Mouse (Mus musculus): ENCODE results near the gene Pigv.

DNA sequence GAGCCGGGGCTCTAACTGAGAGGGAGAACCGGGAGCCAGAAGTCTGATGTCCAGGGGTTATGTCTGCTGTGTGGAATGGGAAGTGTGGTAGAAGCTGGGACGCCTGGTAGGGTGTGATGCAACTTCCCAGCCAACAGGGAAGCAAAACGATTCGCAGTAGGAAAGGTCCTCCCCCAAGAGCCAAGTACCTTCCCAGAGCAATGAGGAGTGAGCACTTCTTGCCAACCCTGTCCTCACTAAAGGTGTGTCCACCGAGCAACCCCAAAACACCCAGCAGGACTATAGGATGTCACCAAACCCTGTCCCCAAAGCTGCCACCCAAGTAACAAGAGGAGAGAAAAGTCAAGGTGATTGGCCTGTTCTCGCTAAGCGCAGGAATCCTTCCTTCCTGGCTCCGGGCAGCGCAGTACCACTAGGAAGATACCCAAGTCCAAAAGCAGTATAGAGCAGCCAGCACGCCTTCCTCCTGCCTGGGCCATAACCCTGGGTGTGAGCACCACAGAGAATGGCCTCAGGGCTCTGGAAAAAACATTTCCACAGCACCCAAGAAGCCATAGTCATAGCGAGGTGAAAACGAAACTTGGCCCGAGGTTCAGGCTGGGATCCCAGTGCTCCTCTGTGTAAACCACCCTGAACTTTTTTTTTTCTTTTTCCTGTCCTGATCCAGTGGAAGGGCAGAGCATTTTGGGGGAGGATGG is 41.2 kb downstream of the Pigv start:
- no peak for TF ChIP-seq POLR2A (IDR thresholded peaks at IDR 0.05; ENCODE audit: insufficient read length, low read depth)
- TF ChIP-seq E2F4 (IDR thresholded peaks at IDR 0.05; ENCODE audit: insufficient read depth): no peak
- TF ChIP-seq USF1 (IDR thresholded peaks at IDR 0.05; ENCODE audit: low read depth): no peak
- no peak for TF ChIP-seq CEBPB (IDR thresholded peaks at IDR 0.05; ENCODE audit: insufficient read depth, poor library complexity, severe bottlenecking)
- no peak for TF ChIP-seq REST (IDR thresholded peaks at IDR 0.05; ENCODE audit: insufficient read depth, insufficient read length)
